Mouse (Mus musculus): ENCODE results near the gene Nphp1.

- TF ChIP-seq CTCF (conservative IDR thresholded peaks at IDR 0.05; ENCODE audit: insufficient read depth, insufficient read length, low read depth, low read length): no peak
- no peak for TF ChIP-seq POLR2A (IDR thresholded peaks at IDR 0.05; ENCODE audit: low read depth, low read length)
Observed at GRCm38 (mm10) chr2:127737885-127738284, 50.8 kb downstream of the Nphp1 start.

Data from kidney, adult 2 months (tissue).